Mouse (Mus musculus): ENCODE measurements around the gene Itch. TPM values are rescaled to one million over a fixed set of nuclear protein-coding genes. Genes with fewer than 3 reads are reported as not detected.

Gene Itch
- polyA plus RNA-seq, 1 experiment from 2014 or later = 44.7 TPM

DNA sequence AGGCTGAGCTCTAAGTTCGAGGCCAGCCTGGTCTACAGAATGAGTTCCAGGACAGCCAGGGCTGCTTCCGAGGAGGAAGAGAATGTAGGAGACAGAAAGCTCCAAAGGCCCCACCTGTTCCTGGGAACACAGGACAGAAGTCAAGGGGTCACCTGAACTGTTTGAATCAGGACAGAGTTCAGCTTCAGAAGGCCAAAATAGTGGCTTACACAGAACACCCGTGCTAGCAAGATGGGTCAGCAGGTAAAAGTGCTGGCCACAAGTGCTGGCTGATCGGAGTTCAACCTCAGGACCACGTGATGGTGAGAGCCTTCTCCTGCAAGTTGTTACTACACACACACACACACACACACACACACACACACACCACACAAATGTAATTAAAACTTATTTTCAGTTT is 133.6 kb downstream of the Itch start:
- WGBS = 89% methylated on average over 5 of the region's 5 CpGs
- Histone ChIP-seq H3K27ac (ENCODE audit: low read depth, low read length) (no peak overlapping the region), H3K9ac (replicated peaks; ENCODE audit: low read depth, low read length) (no peak overlapping the region), H3K27me3 (ENCODE audit: control insufficient read depth, insufficient read depth, low read length) (no peaks in the 10 kb centered on the region), H3K4me1 (ENCODE audit: control insufficient read depth, insufficient read depth, low read length) (no peaks in the 10 kb centered on the region), H3K4me2 (ENCODE audit: low read depth, low read length) (no peak overlapping the region), H3K36me3 (ENCODE audit: control insufficient read depth, insufficient read depth, low read length) (no peaks in the 10 kb centered on the region), H3K9me3 (ENCODE audit: control insufficient read depth, low read length) (no peaks in the 10 kb centered on the region), H3K4me3 (ENCODE audit: low read depth, low read length) (no peak overlapping the region)
- no peak for ATAC-seq (ENCODE audit: low read depth)

DNA sequence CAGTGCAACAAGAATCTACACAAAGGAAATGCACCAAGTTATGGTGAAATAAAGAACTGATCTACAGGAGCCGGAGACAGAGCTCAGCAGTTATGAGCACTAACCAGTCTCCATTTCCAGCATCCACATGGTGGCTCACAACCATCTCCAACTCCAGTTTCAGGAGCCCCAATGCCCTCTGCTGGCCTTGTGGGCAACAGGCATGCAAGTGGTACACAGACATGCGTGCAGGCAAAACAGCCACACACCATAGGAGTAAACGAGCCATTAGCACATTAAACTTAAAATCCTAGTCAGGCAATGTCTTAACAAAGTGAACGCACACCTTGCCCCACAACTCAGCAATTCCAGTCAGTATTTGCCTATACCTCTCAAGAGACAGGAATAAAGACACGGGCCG is 138.6 kb downstream of the Itch start:
- Histone ChIP-seq H3K36me3 (ENCODE audit: control insufficient read depth, insufficient read depth, low read length) (no peaks in the 10 kb centered on the region), H3K27ac (ENCODE audit: low read depth, low read length) (no peak overlapping the region), H3K4me3 (ENCODE audit: low read depth, low read length) (no peak overlapping the region), H3K4me1 (ENCODE audit: control insufficient read depth, insufficient read depth, low read length) (0 out of 2 replicates have a peak, but pooled peaks cover 2% of the 10 kb centered on the region), H3K9ac (replicated peaks; ENCODE audit: low read depth, low read length) (no peak overlapping the region), H3K9me3 (ENCODE audit: control insufficient read depth, low read length) (no peaks in the 10 kb centered on the region), H3K4me2 (ENCODE audit: low read depth, low read length) (no peak overlapping the region), H3K27me3 (ENCODE audit: control insufficient read depth, insufficient read depth, low read length) (no peaks in the 10 kb centered on the region)
- no peak for ATAC-seq (ENCODE audit: low read depth)
- WGBS = 86% methylated on average over 6 of the region's 6 CpGs

DNA sequence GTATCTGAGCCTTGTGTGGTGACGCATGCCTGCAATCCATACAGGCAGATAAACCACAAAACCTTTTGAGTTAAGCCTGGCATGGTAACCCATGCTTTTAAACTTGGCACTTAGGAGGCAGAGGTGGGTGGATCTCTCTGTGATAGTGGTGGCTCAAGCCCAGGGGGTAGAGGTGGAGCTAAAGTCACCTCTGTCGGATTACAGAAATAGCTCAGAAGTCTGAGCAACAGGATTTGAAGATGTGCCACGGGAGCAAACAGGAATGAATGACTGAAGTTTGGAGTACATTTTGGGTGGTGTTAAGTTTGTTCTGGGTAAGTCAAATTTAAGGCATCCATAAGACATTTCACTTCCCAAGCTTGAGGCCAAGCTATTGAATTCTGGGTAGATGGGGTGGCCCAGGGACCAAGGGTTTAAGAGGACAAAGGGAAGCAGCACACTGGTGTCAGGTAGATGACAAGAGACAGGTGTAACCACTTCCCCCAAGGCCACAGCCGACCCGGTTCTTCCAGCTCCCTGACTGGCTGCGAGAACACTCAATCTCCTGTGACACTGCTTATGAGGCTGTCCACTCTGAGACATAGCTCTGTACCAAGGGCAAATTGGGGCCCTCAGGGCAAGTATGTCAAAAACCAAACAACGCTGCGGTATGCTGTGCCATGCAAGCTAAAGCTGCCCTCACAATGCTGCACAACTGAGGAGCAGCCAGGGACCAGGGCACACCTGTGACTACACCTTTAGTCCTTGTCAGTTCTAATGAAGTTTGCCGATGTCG is 139.3 kb downstream of the Itch start:
- Histone ChIP-seq H3K36me3 (ENCODE audit: control insufficient read depth, insufficient read depth, low read length) (no peaks in the 10 kb centered on the region), H3K27ac (ENCODE audit: low read depth, low read length) (no peak overlapping the region), H3K9me3 (ENCODE audit: control insufficient read depth, low read length) (no peaks in the 10 kb centered on the region), H3K4me1 (ENCODE audit: control insufficient read depth, insufficient read depth, low read length) (peaks cover 7% of the 10 kb centered on the region; the same call in 1 of the 2 replicates), H3K4me3 (ENCODE audit: low read depth, low read length) (no peak overlapping the region), H3K4me2 (ENCODE audit: low read depth, low read length) (no peak overlapping the region), H3K27me3 (ENCODE audit: control insufficient read depth, insufficient read depth, low read length) (no peaks in the 10 kb centered on the region), H3K9ac (replicated peaks; ENCODE audit: low read depth, low read length) (no peak overlapping the region)
- ATAC-seq (ENCODE audit: low read depth) = no peak
- WGBS = 83% methylated on average over 10 of the region's 10 CpGs

DNA sequence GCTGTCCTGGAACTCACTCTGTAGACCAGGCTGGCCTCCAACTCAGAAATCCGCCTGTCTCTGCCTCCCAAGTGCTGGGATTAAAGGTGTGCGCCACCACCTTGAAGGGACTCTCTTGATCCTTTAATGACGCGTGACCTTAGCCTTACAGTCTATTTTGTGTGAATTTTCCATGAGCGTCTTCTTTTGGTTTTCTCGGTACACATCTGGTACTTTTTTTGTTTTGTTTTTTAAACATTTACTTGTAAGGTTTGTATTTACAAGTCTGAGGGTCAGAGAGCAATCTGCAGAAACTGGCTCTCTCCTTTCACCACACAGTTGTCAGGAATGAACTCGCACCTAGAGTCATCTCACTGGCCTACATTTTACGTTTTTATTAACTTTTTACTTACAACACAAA is 140.3 kb downstream of the Itch start:
- H3K27me3 ChIP-seq (ENCODE audit: control insufficient read depth, insufficient read depth, low read length) = no peaks in the 10 kb centered on the region
- ATAC-seq (ENCODE audit: low read depth) = no peak
- WGBS = 90% methylated on average over 8 of the region's 8 CpGs
- H3K4me2 ChIP-seq (ENCODE audit: low read depth, low read length) = no peak overlapping the region
- H3K27ac ChIP-seq (ENCODE audit: low read depth, low read length) = no peak overlapping the region
- no peak overlapping the region for H3K9ac ChIP-seq (replicated peaks; ENCODE audit: low read depth, low read length)
- no peaks in the 10 kb centered on the region for H3K9me3 ChIP-seq (ENCODE audit: control insufficient read depth, low read length)
- H3K36me3 ChIP-seq (ENCODE audit: control insufficient read depth, insufficient read depth, low read length) = 0 out of 2 replicates have a peak, but pooled peaks cover under 1% of the 10 kb centered on the region
- peaks cover 7% of the 10 kb centered on the region; the same call in 1 of the 2 replicates for H3K4me1 ChIP-seq (ENCODE audit: control insufficient read depth, insufficient read depth, low read length)
- H3K4me3 ChIP-seq (ENCODE audit: low read depth, low read length) = no peak overlapping the region

DNA sequence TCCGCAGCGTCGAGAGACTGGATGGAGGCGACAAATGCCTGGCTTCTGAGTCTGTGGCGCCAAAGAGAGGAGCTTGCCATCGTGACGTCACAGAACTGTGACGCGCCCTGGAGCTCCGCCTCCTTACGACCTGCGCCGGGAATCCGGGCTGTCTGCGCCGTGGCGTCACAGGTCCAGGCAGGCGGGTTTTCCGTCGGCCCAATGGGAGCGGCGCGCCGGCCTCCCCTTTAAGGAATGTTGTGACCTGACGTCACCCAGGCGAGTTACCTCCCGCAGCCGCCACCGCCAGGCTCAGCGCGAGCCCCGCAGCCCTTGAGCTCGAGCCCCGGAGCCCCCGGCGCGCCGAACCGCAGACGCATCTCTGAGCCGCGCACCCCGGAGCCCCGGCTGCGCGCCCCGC is 142.9 kb downstream of the Itch start, which contains the start of gene Map1lc3a:
Gene Map1lc3a (plus strand): TSS at position 103 of the 400 bp plus-strand sequence.
- H3K27ac ChIP-seq (ENCODE audit: low read depth, low read length) = peak within 1 kb of the TSS; percentile 93
- no peaks in the 10 kb centered on the region for H3K9me3 ChIP-seq (ENCODE audit: control insufficient read depth, low read length)
- H3K4me3 ChIP-seq (ENCODE audit: low read depth, low read length) = peak within 1 kb of the TSS; percentile 97
- H3K36me3 ChIP-seq (ENCODE audit: control insufficient read depth, insufficient read depth, low read length) = 0 out of 2 replicates have a peak, but pooled peaks cover 3% of the 10 kb centered on the region
- ATAC-seq (ENCODE audit: low read depth) = peak; percentile 94
- H3K9ac ChIP-seq (replicated peaks; ENCODE audit: low read depth, low read length) = peak within 1 kb of the TSS; percentile 90
- WGBS = under 1% methylated on average over 47 of the region's 47 CpGs
- H3K4me2 ChIP-seq (ENCODE audit: low read depth, low read length) = peak within 1 kb of the TSS; percentile 85
- peaks cover 7% of the 10 kb centered on the region; the same call in 1 of the 2 replicates for H3K4me1 ChIP-seq (ENCODE audit: control insufficient read depth, insufficient read depth, low read length)
- no peaks in the 10 kb centered on the region for H3K27me3 ChIP-seq (ENCODE audit: control insufficient read depth, insufficient read depth, low read length)

Other genes with a start within 250 kb of the Itch start
- gene Eif2s2, start 240.6 kb upstream of the Itch start, polyA plus RNA-seq (2014; fragmentation: Nextera tagmentation; extraction: Ambion mirVana) = 77.5 and 82.5 TPM in 2 replicates
- 0.42 and 0.46 TPM in 2 replicates for gene Gm14226, start 115.2 kb upstream of the Itch start, polyA plus RNA-seq (2014; fragmentation: Nextera tagmentation; extraction: Ambion mirVana)
- 29.7 and 37.0 TPM in 2 replicates for gene Ahcy, start 59.0 kb upstream of the Itch start, polyA plus RNA-seq (2014; fragmentation: Nextera tagmentation; extraction: Ambion mirVana)
- 769 and 889 TPM in 2 replicates for gene Dynlrb1, start 103.0 kb downstream of the Itch start, polyA plus RNA-seq (2014; fragmentation: Nextera tagmentation; extraction: Ambion mirVana)
- gene Map1lc3a, start 142.8 kb downstream of the Itch start, polyA plus RNA-seq (2014; fragmentation: Nextera tagmentation; extraction: Ambion mirVana) = 536 and 680 TPM in 2 replicates
- 61.2 and 68.2 TPM in 2 replicates for gene Pigu, start 223.9 kb downstream of the Itch start, polyA plus RNA-seq (2014; fragmentation: Nextera tagmentation; extraction: Ambion mirVana)
- gene Trp53inp2, start 247.6 kb downstream of the Itch start, polyA plus RNA-seq (2014; fragmentation: Nextera tagmentation; extraction: Ambion mirVana) = 79.4 and 102 TPM in 2 replicates